Mouse (Mus musculus): ENCODE data around the gene Msrb3. TPM values are rescaled to one million over a fixed set of nuclear protein-coding genes. Genes with fewer than 3 reads are reported as not detected.
"Not testable (repeated sequence)": the region's sequence is repeated elsewhere in the genome, so short reads cannot be mapped to it uniquely, and the experiment has no call there.

Gene Msrb3
- total and polyA plus RNA-seq, 3 experiments = not detected

GRCm38 (mm10) chr10:120751821-120752261 is 147.1 kb downstream of the Msrb3 start:
- peaks cover 46% of the 10 kb centered on the region for H3K9me3 ChIP-seq (replicated peaks; ENCODE audit: low read length)
- no peak for TF ChIP-seq TCF12 (IDR thresholded peaks at IDR 0.05; ENCODE audit: low read depth, low read length)
- no peak for TF ChIP-seq RAD21 (IDR thresholded peaks at IDR 0.05; ENCODE audit: low read depth, low read length)
- TF ChIP-seq MEF2A (IDR thresholded peaks at IDR 0.05; ENCODE audit: borderline replicate concordance, low read depth, low read length) = no peak
- no peaks in the 10 kb centered on the region for H3K27me3 ChIP-seq (replicated peaks)
- no peak for DNase-seq (ENCODE audit: extremely low read depth)
- H3K36me3 ChIP-seq (replicated peaks in 1 of 2; ENCODE audit: control insufficient read depth in 1 of 2, insufficient read depth in 1 of 2, low read length in 1 of 2) = no peaks in the 10 kb centered on the region
- H3K9ac ChIP-seq (ENCODE audit: insufficient read depth, low read depth) = no peak overlapping the region
- no peak overlapping the region for H3K27ac ChIP-seq (ENCODE audit: insufficient read depth, low read depth)
- no peak overlapping the region for H3K4me3 ChIP-seq (replicated peaks in 1 of 3; ENCODE audit: low read depth in 2 of 3, low read length in 2 of 3, poor library complexity in 1 of 3)
- no peak overlapping the region for H3K4me2 ChIP-seq (ENCODE audit: insufficient read depth, low read depth, poor library complexity, severe bottlenecking)
- no peaks in the 10 kb centered on the region for H3K4me1 ChIP-seq (ENCODE audit: control insufficient read depth in 1 of 2, insufficient read depth in 2 of 2)
- dilution Hi-C loops (cut with MboI; ENCODE audit: extremely low pct_ligation_motif_present, extremely low pct_unique_long_range_greater_than_20kb, low sequenced_read_pairs) = no loop called here
- in situ Hi-C loops (cut with MboI; ENCODE audit: low pct_ligation_motif_present, low pct_unique_long_range_greater_than_20kb, low sequenced_read_pairs) = no loop called here
- no peaks in the 10 kb centered on the region for H3K79me2 ChIP-seq (replicated peaks; ENCODE audit: control insufficient read depth, extremely low read depth, insufficient read depth, poor library complexity, severe bottlenecking)

- no peaks in the 10 kb centered on the region for H3K36me3 ChIP-seq (replicated peaks in 1 of 2; ENCODE audit: control insufficient read depth in 1 of 2, insufficient read depth in 1 of 2, low read length in 1 of 2)
- no peak overlapping the region for H3K9ac ChIP-seq (ENCODE audit: insufficient read depth, low read depth)
- H3K9me3 ChIP-seq (replicated peaks; ENCODE audit: low read length) = peaks cover 49% of the 10 kb centered on the region
- no peak overlapping the region for H3K27ac ChIP-seq (ENCODE audit: insufficient read depth, low read depth)
- dilution Hi-C loops (cut with MboI; ENCODE audit: extremely low pct_ligation_motif_present, extremely low pct_unique_long_range_greater_than_20kb, low sequenced_read_pairs) = no loop called here
- no peak overlapping the region for H3K4me3 ChIP-seq (replicated peaks in 1 of 3; ENCODE audit: low read depth in 2 of 3, low read length in 2 of 3, poor library complexity in 1 of 3)
- H3K27me3 ChIP-seq (replicated peaks) = no peaks in the 10 kb centered on the region
- H3K4me2 ChIP-seq (ENCODE audit: insufficient read depth, low read depth, poor library complexity, severe bottlenecking) = no peak overlapping the region
- in situ Hi-C loops (cut with MboI; ENCODE audit: low pct_ligation_motif_present, low pct_unique_long_range_greater_than_20kb, low sequenced_read_pairs) = no loop called here
- TF ChIP-seq POLR2AphosphoS2 (IDR thresholded peaks at IDR 0.05; ENCODE audit: low read depth, low read length) (no peak), NRF1 (IDR thresholded peaks at IDR 0.05; ENCODE audit: low read depth, low read length) (no peak), IRF4 (IDR thresholded peaks at IDR 0.05; ENCODE audit: low read depth, low read length) (no peak), MAX (IDR thresholded peaks at IDR 0.05; ENCODE audit: low read length) (no peak), JUND (conservative IDR thresholded peaks at IDR 0.05; ENCODE audit: low read depth, low read length) (no peak), USF1 (IDR thresholded peaks at IDR 0.05; ENCODE audit: low read depth, low read length) (no peak), ETS1 (conservative IDR thresholded peaks at IDR 0.05; ENCODE audit: low read depth, low read length) (no peak), SMC3 (IDR thresholded peaks at IDR 0.05; ENCODE audit: low read depth, low read length) (no peak), SIN3A (IDR thresholded peaks at IDR 0.05; ENCODE audit: low read length) (no peak), ZC3H11A (IDR thresholded peaks at IDR 0.05; ENCODE audit: low read depth, low read length) (no peak), BHLHE40 (IDR thresholded peaks at IDR 0.05; ENCODE audit: low read depth, low read length) (no peak), GABPA (IDR thresholded peaks at IDR 0.05; ENCODE audit: insufficient replicate concordance, low read depth, low read length) (no peak), TBP (conservative IDR thresholded peaks at IDR 0.05; ENCODE audit: low read depth, low read length) (no peak), KAT2A (IDR thresholded peaks at IDR 0.05; ENCODE audit: insufficient replicate concordance, low read length) (no peak), PAX5 (IDR thresholded peaks at IDR 0.05; ENCODE audit: low read length) (no peak), RCOR1 (conservative IDR thresholded peaks at IDR 0.05; ENCODE audit: low read depth, low read length) (no peak), MYC (IDR thresholded peaks at IDR 0.05; ENCODE audit: low read depth, low read length) (no peak)
- H3K4me1 ChIP-seq (ENCODE audit: control insufficient read depth in 1 of 2, insufficient read depth in 2 of 2) = no peaks in the 10 kb centered on the region
- no peak for DNase-seq (ENCODE audit: extremely low read depth)
- H3K79me2 ChIP-seq (replicated peaks; ENCODE audit: control insufficient read depth, extremely low read depth, insufficient read depth, poor library complexity, severe bottlenecking) = no peaks in the 10 kb centered on the region
Observed at GRCm38 (mm10) chr10:120751295-120751722, 147.6 kb downstream of the Msrb3 start.

- H3K79me2 ChIP-seq (replicated peaks; ENCODE audit: control insufficient read depth, extremely low read depth, insufficient read depth, poor library complexity, severe bottlenecking); H3K4me2 ChIP-seq (ENCODE audit: insufficient read depth, low read depth, poor library complexity, severe bottlenecking); DNase-seq (ENCODE audit: extremely low read depth); H3K27me3 ChIP-seq (replicated peaks); H3K9ac ChIP-seq (ENCODE audit: insufficient read depth, low read depth); in situ Hi-C loops (cut with MboI; ENCODE audit: low pct_ligation_motif_present, low pct_unique_long_range_greater_than_20kb, low sequenced_read_pairs); H3K4me3 ChIP-seq (replicated peaks in 1 of 3; ENCODE audit: low read depth in 2 of 3, low read length in 2 of 3, poor library complexity in 1 of 3); H3K27ac ChIP-seq (ENCODE audit: insufficient read depth, low read depth); H3K36me3 ChIP-seq (replicated peaks in 1 of 2; ENCODE audit: control insufficient read depth in 1 of 2, insufficient read depth in 1 of 2, low read length in 1 of 2); dilution Hi-C loops (cut with MboI; ENCODE audit: extremely low pct_ligation_motif_present, extremely low pct_unique_long_range_greater_than_20kb, low sequenced_read_pairs); H3K4me1 ChIP-seq (ENCODE audit: control insufficient read depth in 1 of 2, insufficient read depth in 2 of 2): not testable (repeated sequence)
- peaks cover 61% of the 10 kb centered on the region for H3K9me3 ChIP-seq (replicated peaks; ENCODE audit: low read length)
Observed at GRCm38 (mm10) chr10:120749556-120749955, 149.3 kb downstream of the Msrb3 start.
